Mouse (Mus musculus) liver, embryonic 14.5 days (tissue): Measurements from ENCODE around the gene Tango6. TPM values are rescaled to one million over a fixed set of nuclear protein-coding genes. Genes with fewer than 3 reads are reported as not detected.

Source experiments
- ATAC-seq: fragments of 200-750 bp; cut with Nextera tagmentation; 2 replicates; pipeline ENCODE4 v1.8.0; 2017; ENCODE audit warnings: moderate number of reproducible peaks, mild to moderate bottlenecking, moderate library complexity; ENCODE audit not compliant: insufficient read depth
- DNase-seq, 3 experiments: peaks; one replicate each; pipeline ENCODE4 v3.0.0-alpha.2; 2012 to 2013; ENCODE audit warnings: low read depth in 3 of 3, low spot score in 3 of 3
- H3K27ac ChIP-seq: fragments of 300-500 bp; sonication (generic); 2 replicates; pipeline ENCODE4 v1.5.1; 2014; ENCODE audit warnings: moderate library complexity, mild to moderate bottlenecking, control low read depth, inconsistent platforms
- H3K27me3 ChIP-seq: fragments of 300-500 bp; sonication (generic); 2 replicates; pipeline ENCODE4 v1.6.1; 2014; ENCODE audit warnings: mild to moderate bottlenecking, low read length, moderate library complexity; ENCODE audit not compliant: control insufficient read depth, insufficient read depth
- H3K36me3 ChIP-seq: fragments of 300-500 bp; sonication (generic); replicated peaks from 2 replicates; pipeline ENCODE4 v1.6.1; 2014; ENCODE audit warnings: low read depth; ENCODE audit not compliant: control insufficient read depth, insufficient read depth
- H3K4me1 ChIP-seq, 2 experiments: fragments of 200-500 bp in 1 of 2; fragments of 300-500 bp in 1 of 2; sonication (generic) in 1 of 2; replicated peaks; 2 replicates each; pipeline ENCODE4 v1.6.1; 2012 to 2014; ENCODE audit warnings: antibody characterized with exemption in 1 of 2, inconsistent platforms in 1 of 2, low read length in 1 of 2; ENCODE audit not compliant: control insufficient read depth in 2 of 2, insufficient read depth in 2 of 2
- H3K4me2 ChIP-seq: fragments of 300-500 bp; sonication (generic); 2 replicates; pipeline ENCODE4 v1.6.1; 2014; ENCODE audit warnings: low read depth, mild to moderate bottlenecking, control low read depth, moderate library complexity
- H3K4me3 ChIP-seq, 2 experiments: fragments of 200-500 bp in 1 of 2; fragments of 300-500 bp in 1 of 2; sonication (generic) in 1 of 2; 2 replicates each; pipeline ENCODE4 v1.5.1; 2012 to 2014; ENCODE audit warnings: low read depth in 2 of 2, low read length in 2 of 2, mild to moderate bottlenecking in 2 of 2, control low read depth in 1 of 2, inconsistent platforms in 1 of 2, moderate library complexity in 1 of 2; ENCODE audit not compliant: insufficient read depth in 1 of 2
- H3K9ac ChIP-seq: fragments of 300-500 bp; sonication (generic); replicated peaks from 2 replicates; pipeline ENCODE4 v1.6.1; 2014; ENCODE audit warnings: mild to moderate bottlenecking, control low read depth, moderate library complexity
- H3K9me3 ChIP-seq: fragments of 300-500 bp; sonication (generic); 2 replicates; pipeline ENCODE4 v1.6.1; 2016; ENCODE audit warnings: low read length, mixed read lengths; ENCODE audit not compliant: control insufficient read depth
- CTCF ChIP-seq: IDR thresholded peaks from 2 replicates; pipeline ENCODE4 v1.5.1; 2016; ENCODE audit warnings: antibody characterized with exemption, low read depth, control low read depth
- EP300 ChIP-seq: IDR thresholded peaks from 2 replicates; pipeline ENCODE4 v1.6.1; 2016; ENCODE audit warnings: antibody characterized with exemption, low read depth
- WGBS: fragments of 180-500 bp; shearing (Covaris S2); extraction: QIAGEN DNeasy Blood & Tissue Kit; methylation state at CpG from one replicate; pipeline ENCODE4 v1.1.7; 2014; ENCODE audit not compliant: insufficient replicate concordance; 5-methylcytosine and 5-hydroxymethylcytosine counted together
- polyA plus RNA-seq, 2 experiments: library from polyadenylated mRNA; depleted of rRNA in 1 of 2; stranded (reverse) in 1 of 2; unstranded in 1 of 2; fragments of >200 nt; fragmentation: Nextera tagmentation in 1 of 2; extraction: Ambion mirVana in 1 of 2; gene quantifications; 2 replicates each; pipeline versions ENCODE4 v1.2.1 to v1.2.3; 2012 to 2014

Tango6 gene
- polyA plus RNA-seq, 2 experiments: 1.7 to 2.6 TPM

GRCm38 (mm10) chr8:106638768-106639295, 44.0 kb upstream of the Tango6 start:
- TF ChIP-seq CTCF: no peak
- no peak for TF ChIP-seq EP300

GRCm38 (mm10) chr8:106640212-106640611, 42.7 kb upstream of the Tango6 start:
- DNase-seq: no peak

More at GRCm38 (mm10) chr8:106638768-106639295, 44.0 kb upstream of the Tango6 start:
- no peak overlapping the region for H3K4me2 ChIP-seq
- H3K9me3 ChIP-seq: no peaks in the 10 kb centered on the region
- ATAC-seq (no peak), DNase-seq (no peak)
- 63% methylated on average over 7 of the region's 7 CpGs for WGBS
- H3K36me3 ChIP-seq: no peaks in the 10 kb centered on the region
- no peak overlapping the region for H3K4me3 ChIP-seq
- H3K27ac ChIP-seq: no peak overlapping the region
- H3K9ac ChIP-seq: no peak overlapping the region
- no peaks in the 10 kb centered on the region for H3K27me3 ChIP-seq
- H3K4me1 ChIP-seq: peaks cover 0 to 16% of the 10 kb centered on the region in 2 experiments; a peak in 2 of 4 replicates

GRCm38 (mm10) chr8:106640921-106641320, 41.9 kb upstream of the Tango6 start:
- no peaks in the 10 kb centered on the region for H3K27me3 ChIP-seq
- no peaks in the 10 kb centered on the region for H3K9me3 ChIP-seq
- ATAC-seq (no peak), DNase-seq (no peak)
- H3K4me3 ChIP-seq: no peak overlapping the region
- TF ChIP-seq EP300: no peak
- TF ChIP-seq CTCF: no peak
- H3K4me2 ChIP-seq: no peak overlapping the region
- WGBS: 51% methylated on average over 5 of the region's 5 CpGs
- peaks cover 0 to 13% of the 10 kb centered on the region in 2 experiments; a peak in 2 of 4 replicates for H3K4me1 ChIP-seq
- no peaks in the 10 kb centered on the region for H3K36me3 ChIP-seq
- no peak overlapping the region for H3K9ac ChIP-seq
- H3K27ac ChIP-seq: no peak overlapping the region

More at GRCm38 (mm10) chr8:106640212-106640611, 42.7 kb upstream of the Tango6 start:
- 64% methylated on average over 7 of the region's 7 CpGs for WGBS
- Histone ChIP-seq H3K36me3 (no peaks in the 10 kb centered on the region), H3K4me1 (peaks cover 0 to 13% of the 10 kb centered on the region in 2 experiments; a peak in 2 of 4 replicates), H3K4me2 (no peak overlapping the region), H3K27ac (no peak overlapping the region), H3K4me3 (no peak overlapping the region), H3K27me3 (no peaks in the 10 kb centered on the region), H3K9ac (no peak overlapping the region), H3K9me3 (no peaks in the 10 kb centered on the region)
- TF ChIP-seq EP300 (no peak), CTCF (no peak)
- no peak for ATAC-seq

GRCm38 (mm10) chr8:106642172-106642571, 40.7 kb upstream of the Tango6 start:
- WGBS: 55% methylated on average over 2 of the region's 2 CpGs
- DNase-seq: no peak

GRCm38 (mm10) chr8:106643100-106643499, 39.8 kb upstream of the Tango6 start:
- Histone ChIP-seq H3K4me2 (no peak overlapping the region), H3K27me3 (no peaks in the 10 kb centered on the region), H3K9ac (no peak overlapping the region), H3K4me3 (no peak overlapping the region), H3K9me3 (no peaks in the 10 kb centered on the region), H3K36me3 (no peaks in the 10 kb centered on the region), H3K27ac (no peak overlapping the region), H3K4me1 (peaks cover 0 to 12% of the 10 kb centered on the region in 2 experiments; a peak in 2 of 4 replicates)
- 22% methylated on average over 4 of the region's 4 CpGs for WGBS
- DNase-seq (no peak), ATAC-seq (no peak)
- TF ChIP-seq EP300 (no peak), CTCF (no peak)

More at GRCm38 (mm10) chr8:106642172-106642571, 40.7 kb upstream of the Tango6 start:
- ATAC-seq: no peak
- Histone ChIP-seq H3K9ac (no peak overlapping the region), H3K36me3 (no peaks in the 10 kb centered on the region), H3K9me3 (no peaks in the 10 kb centered on the region), H3K4me1 (peaks cover 0 to 13% of the 10 kb centered on the region in 2 experiments; a peak in 2 of 4 replicates), H3K27me3 (no peaks in the 10 kb centered on the region), H3K4me3 (no peak overlapping the region), H3K4me2 (no peak overlapping the region), H3K27ac (no peak overlapping the region)
- no peak for TF ChIP-seq CTCF
